Mouse (Mus musculus): Measurements from ENCODE around the gene Iffo1. TPM values are rescaled to one million over a fixed set of nuclear protein-coding genes. Genes with fewer than 3 reads are reported as not detected.

The Iffo1 gene
- total RNA-seq, 2 experiments from 2014 or later: 50.8 to 60.1 TPM

DNA sequence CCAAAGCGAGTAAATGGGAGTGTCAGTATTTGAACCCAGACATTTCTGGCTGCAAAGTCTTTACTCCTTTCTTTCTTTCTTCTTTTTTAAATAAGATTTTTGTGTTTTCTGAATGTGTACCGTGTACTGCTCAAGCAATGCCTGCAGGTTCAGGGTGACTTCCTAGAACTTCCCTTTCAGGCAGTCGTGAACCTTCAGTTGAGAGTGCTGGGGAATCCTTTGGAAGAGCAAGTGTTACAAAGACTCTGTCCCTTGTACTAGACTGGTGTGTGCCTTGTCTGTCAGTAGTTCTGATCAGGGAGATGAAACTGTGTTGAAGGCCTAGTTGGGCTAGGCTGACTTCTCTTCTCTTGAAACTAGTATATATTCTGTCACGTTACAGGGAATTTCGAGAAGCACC is 47.8 kb downstream of the Iffo1 start:
- DNase-seq: no peak

DNA sequence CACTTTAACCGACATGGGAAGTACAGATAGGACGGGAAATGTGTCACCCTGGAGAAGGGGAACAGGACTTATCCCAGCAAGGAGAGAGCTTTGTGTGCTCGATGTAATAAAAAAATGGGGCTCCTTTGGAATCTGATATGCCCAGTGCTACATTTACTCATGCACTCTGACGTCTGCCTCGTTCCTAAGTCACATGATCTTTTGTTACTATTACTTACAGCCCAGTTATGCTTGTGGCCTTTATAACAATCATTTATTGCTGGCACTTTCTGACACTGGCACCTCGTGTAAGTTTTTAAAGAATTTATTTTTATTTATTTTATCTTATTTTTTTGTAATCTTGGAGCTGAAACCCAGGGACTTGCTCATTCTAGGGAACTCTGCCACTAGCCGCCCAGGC is 48.3 kb downstream of the Iffo1 start:
- DNase-seq: no peak

DNA sequence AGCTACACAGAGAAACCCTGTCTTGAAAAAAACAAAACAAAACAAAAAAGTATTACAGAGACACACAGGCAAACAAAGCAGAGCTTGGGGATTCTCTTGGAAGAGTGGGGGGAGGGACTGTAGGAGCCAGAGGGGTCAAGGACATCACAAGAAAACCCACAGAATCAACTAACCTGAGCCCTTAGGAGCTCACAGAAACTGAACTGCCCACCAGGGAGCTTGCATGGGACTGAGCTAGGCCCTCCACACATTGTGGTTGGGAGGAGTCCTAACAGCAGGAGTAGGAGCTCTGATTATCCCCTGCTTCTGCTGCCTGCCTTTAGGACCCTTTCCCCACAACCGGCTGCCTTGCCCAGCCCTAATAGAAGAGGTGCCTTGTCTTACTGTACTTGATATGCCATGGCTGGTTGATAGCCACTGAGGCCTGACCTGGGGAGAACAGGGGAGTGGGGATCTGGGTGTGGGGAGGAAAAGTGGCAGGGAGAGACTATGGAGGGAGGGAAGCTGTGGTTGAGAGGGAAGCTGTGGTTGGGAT is 50.6 kb downstream of the Iffo1 start:
- DNase-seq: no peak

DNA sequence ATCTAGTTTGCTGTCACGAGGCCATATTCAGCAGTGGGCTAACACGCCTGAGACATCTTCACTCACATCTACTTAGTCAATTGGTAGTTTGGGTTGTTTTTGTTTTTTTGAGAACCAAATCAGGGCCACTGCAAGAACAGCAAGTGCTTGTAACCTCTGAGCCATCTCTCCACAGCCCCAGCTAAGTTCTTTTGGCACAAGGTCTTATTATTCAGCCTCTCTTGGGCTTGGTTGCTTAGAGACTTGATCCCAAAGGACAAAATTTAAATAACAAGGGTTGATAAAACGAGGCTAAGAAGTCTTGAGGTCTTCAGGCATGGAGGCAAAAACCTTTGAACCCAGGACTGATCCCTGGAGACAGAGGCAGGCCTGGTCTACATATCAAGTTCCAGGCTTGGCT is 51.3 kb downstream of the Iffo1 start:
- no peak for DNase-seq

DNA sequence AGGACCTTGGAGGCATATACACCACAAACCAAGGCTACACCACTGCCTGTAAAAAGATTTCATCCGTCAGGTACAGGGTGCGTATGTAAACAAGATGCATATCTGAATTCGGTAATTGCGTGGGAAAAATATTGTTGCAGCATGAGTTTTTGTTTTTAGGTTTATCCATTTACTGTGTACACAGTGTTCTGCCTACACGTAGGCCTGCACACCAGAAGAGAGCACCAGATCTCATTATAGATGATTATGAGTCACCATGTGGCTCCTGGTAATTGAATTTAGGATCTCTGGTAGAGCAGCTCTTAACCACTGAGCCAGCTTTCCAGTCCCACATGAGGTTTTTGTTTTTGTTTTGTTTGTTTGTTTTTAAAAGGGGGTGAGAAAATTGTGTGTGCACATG is 52.1 kb downstream of the Iffo1 start:
- no peak for DNase-seq

DNA sequence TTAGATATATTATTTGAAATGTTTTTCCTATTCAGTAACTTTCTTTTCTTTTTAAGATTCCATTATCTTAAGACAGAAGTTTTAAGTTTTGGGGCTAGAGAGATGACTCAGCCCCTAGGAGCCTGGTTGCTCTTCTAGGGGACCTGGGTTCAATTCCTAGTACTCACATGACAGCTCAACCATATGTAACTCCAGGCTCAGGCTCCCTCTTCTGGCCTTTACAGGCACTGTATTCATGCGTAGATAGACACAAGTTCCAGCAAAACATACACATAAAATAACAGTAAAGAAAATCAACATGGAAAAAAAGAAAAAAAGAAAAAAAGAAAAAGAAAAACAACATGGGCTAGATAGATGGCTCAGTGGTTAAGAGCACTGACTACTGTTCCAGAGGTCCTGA is 65.4 kb downstream of the Iffo1 start:
- no peak for DNase-seq

Small RNAs within 50 kb of the gene (microRNA-seq; reads per million reads assigned to microRNA genes)
- gene Mir3098: 0 reads per million in 2 experiments
- 0.25 to 0.64 reads per million in 2 experiments for gene Mir7045

Other genes starting within 250 kb of the Iffo1 start
- gene Lag3, start 233.5 kb upstream of the Iffo1 start, total RNA-seq (2021): under 1 TPM; 0.56 to 0.68 TPM
- 100 to 1,000 TPM; 273 to 298 TPM for gene Ptms, start 225.1 kb upstream of the Iffo1 start, total RNA-seq (2021)
- 100 to 1,000 TPM; 252 to 255 TPM for gene Mlf2, start 213.9 kb upstream of the Iffo1 start, total RNA-seq (2021)
- gene Cops7a, start 179.7 kb upstream of the Iffo1 start, total RNA-seq (2021): 100 to 1,000 TPM in 1 of 2 experiments, 10 to 100 TPM in 1; 99.9 to 105 TPM
- gene Pianp, start 148.5 kb upstream of the Iffo1 start, total RNA-seq (2021): under 1 TPM; 0.61 TPM
- gene Zfp384, start 136.1 kb upstream of the Iffo1 start, total RNA-seq (2021): 10 to 100 TPM; 21.9 to 27.4 TPM
- 10 to 100 TPM; 33.4 to 42.7 TPM for gene Ing4, start 105.5 kb upstream of the Iffo1 start, total RNA-seq (2021)
- 1 to 10 TPM; 2.7 to 4.7 TPM for gene Acrbp, start 95.6 kb upstream of the Iffo1 start, total RNA-seq (2021)
- gene Lpar5, start 77.3 kb upstream of the Iffo1 start, total RNA-seq (2021): under 1 TPM; 0.16 to 0.41 TPM
- gene Chd4, start 49.3 kb upstream of the Iffo1 start, total RNA-seq (2021): 100 to 1,000 TPM; 108 to 125 TPM
- gene Nop2, start 13.3 kb upstream of the Iffo1 start, total RNA-seq (2021): 10 to 100 TPM; 16.0 to 21.1 TPM
- 1,000 to 10,000 TPM; 7,536 to 8,309 TPM for gene Gapdh, start 21.2 kb downstream of the Iffo1 start, total RNA-seq (2021)
- gene Ncapd2, start 46.5 kb downstream of the Iffo1 start, total RNA-seq (2021): 10 to 100 TPM; 28.3 to 41.5 TPM
- gene Mrpl51, start 46.6 kb downstream of the Iffo1 start, total RNA-seq (2021): 100 to 1,000 TPM; 212 to 236 TPM
- 1 to 10 TPM; 8.4 to 9.1 TPM for gene Vamp1, start 70.3 kb downstream of the Iffo1 start, total RNA-seq (2021)
- gene Tapbpl, start 86.6 kb downstream of the Iffo1 start, total RNA-seq (2021): 1 to 10 TPM; 2.7 to 3.1 TPM
- under 1 TPM in 1 of 2 experiments, not detected in 1; 0.14 TPM for gene Cd27, start 91.8 kb downstream of the Iffo1 start, total RNA-seq (2021)
- not detected for gene Tuba3a, start 140.8 kb downstream of the Iffo1 start, total RNA-seq (2021)
- 10 to 100 TPM; 34.0 to 36.1 TPM for gene Ltbr, start 168.6 kb downstream of the Iffo1 start, total RNA-seq (2021)
- gene Scnn1a, start 175.4 kb downstream of the Iffo1 start, total RNA-seq (2021): under 1 TPM; 0.31 to 0.43 TPM
- 10 to 100 TPM; 43.8 to 58.8 TPM for gene Tnfrsf1a, start 204.1 kb downstream of the Iffo1 start, total RNA-seq (2021)
- under 1 TPM in 1 of 2 experiments, not detected in 1; 0.07 TPM for gene Plekhg6, start 235.6 kb downstream of the Iffo1 start, total RNA-seq (2021)

Data from gastrocnemius, postnatal 10 days (tissue).